Mouse (Mus musculus): ENCODE measurements around the gene Atp6v0b.
A peak's percentile ranks its signal among the peaks of the same experiment; 100 is the strongest.

The Atp6v0b gene

DNA sequence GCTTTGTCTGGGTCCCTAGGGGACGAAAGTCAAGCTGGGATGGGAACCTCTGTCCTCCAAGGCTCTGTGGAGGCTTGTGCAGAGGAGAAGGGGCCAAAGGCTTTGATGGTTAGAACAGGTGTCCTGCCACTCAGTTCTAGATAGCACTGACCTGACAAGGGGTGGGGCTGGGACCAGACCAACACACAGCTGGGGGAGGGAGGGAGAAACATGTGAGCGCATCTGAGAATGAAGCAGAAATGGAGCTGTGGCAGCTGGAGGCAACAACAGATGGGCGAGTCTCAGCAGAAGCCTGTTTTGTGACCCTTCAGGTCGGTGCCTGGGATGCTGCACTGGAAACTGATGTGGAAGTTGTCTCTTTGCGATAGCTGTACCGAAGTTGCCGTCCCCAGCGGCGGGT is 17.8 kb downstream of the Atp6v0b start:
- DNase-seq = no peak

DNA sequence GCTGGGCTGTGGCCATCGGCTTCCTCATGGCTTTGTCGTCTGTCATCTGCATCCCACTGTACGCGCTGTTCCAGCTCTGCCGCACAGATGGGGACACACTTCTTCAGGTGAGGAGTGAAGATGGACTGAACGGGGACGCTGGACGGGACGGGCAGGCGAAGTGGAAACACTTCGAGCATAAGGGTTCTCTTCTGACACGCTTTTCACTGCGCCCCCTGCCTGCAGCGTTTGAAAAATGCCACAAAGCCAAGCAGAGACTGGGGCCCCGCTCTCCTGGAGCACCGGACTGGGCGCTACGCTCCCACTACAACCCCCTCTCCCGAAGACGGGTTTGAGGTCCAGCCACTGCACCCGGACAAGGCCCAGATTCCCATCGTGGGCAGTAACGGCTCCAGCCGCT is 19.3 kb downstream of the Atp6v0b start:
- no peak for DNase-seq

DNA sequence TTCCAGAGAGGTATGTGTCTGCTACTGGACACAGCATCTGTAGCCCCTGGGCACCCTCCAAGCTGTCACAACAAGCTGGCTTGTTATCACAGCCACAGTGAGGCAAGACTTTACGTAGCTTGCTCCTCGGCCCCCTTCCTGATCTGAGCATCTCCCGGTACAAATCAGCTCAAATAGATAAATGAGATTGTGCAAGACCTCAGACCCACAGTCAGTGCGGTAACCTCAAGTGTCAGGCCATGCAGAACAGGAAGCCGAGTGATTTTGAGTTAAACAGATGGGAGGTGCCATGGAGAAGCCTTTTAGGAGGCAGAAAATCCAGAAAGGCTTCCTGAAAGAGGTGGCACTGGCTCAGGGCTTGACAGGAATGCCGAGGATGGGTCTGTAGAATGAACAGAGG is 20.1 kb downstream of the Atp6v0b start:
- no peak for DNase-seq

DNA sequence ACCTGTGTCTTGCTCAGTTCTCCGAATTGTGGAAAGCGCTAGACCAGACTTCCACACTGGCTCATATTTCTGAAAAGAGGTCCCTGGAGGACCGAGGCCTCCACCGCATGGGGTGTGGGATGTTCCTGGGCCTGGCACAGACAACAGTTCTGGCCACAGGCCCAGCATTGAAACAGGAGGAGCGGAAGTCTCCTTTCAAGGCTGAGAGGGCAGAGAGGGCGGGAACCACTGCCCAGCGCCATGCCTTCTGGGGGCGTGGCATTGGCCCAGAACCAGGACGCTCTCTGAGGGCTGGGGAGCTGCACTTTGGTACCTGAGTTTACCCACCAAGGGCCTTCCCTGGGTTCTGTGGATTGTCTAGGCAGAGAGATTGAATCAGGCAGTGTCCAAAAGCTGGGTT is 21.1 kb downstream of the Atp6v0b start:
- DNase-seq = no peak

DNA sequence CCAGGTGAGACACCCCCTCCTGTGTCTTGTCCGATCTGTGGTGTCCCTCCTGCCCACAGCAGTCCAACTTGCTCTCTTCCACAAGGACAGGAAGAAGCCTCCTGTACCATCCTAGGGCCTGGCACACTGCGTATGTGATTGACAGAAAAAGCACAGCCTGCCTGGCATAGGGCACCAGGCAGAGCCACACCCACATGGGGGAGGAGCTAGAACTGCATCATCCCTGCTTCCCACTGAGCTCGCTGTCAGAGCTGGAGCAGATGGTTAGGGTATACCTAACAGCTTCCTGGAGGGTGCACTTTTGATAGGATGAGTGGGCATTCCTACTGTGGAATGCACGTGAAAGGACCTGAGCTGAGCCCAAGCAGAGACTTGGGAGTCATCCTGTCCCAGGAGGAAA is 24.3 kb downstream of the Atp6v0b start:
- DNase-seq = no peak

DNA sequence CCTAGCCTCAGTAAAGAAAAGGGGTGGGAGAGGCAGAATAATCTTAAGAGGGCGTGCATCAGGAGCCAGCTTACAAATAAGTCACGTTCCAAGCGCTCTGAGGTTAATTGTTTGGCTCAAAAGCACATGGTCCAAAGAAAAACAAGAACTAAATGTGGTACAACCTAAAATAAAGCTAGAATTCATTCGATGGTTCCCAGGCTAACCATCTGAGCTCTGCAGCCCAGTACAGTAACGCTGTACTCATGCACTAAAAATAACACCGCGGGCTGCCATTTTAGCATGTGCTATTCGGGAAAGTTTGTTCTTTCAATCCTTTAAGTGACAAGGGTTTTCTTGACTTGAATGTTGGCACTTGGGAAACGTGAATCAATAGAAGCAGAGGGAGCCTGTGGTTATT is 26.6 kb downstream of the Atp6v0b start:
- DNase-seq = no peak

DNA sequence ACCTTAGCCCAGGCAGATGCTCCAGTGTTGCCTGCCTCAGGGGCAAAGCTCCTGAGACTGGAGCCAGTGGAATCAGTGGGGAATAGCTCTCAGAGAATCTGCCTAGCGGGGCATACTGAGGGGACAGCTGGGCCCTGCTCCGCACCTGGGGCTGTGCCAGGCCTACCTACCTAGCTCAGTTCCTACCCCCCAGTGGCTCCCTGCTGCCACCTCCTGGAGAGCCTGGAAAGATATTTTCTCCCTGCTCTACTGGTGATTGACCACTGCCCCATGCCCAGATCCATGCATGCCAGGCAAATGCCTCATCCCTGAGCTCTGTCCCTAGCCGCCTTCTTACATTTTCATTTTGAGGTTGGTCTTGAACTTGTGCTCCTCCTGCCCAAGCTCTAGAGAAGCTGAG is 28.3 kb downstream of the Atp6v0b start:
- DNase-seq = peak; percentile 70

DNA sequence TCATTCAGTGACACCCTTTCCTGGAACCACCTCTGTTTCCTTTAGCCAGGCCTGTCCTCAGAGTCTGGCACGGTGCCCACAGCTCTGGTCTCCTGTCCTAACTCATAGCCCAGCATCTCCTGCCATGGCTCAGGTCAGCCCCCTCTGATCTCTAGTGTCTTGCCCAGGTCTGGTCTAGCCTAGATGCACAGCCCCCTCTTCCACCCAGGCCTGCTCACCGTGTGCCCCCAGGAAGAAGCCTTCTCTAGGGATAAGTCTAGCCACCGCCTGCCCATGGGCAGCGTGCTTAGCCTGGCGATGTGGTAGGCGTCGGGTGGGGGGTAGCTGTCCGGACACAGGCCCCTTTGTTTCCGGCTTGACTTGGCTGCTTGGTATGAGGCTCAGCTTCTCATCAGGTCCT is 32.0 kb downstream of the Atp6v0b start:
- peak; percentile 51 for DNase-seq

DNA sequence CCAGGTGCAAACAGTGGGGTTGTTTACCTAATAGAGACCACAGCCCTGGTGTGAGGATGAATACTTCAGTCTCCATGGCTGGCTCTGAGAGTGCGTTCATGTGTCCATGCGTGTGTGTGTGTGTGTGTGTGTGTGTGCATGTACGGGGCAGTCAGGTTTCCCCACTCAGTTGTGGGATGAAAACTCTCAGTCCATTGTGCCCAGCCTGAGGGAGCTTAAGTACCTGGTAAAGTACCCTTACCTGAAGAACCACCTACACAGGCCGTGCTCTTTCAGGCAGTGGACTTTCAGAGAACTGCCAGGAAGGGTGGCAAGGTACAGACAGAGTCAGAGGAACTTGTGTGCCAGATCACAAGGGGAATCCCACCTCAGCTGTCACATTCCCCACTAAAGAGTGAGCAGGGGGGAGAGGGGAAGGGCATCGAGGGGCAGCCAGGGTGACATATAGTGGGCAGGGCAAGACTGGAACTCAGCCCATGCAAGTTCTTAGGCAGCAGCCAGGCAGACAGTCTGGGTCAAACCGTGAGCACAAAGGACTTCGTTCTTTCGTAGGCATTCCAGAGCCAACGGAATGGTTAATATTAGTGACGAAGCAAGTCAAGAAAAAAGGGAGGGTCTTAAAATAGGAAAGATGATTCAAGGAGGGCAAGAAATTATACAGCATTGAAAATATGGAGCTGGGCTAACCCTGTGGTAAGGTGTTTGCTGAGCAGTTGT is 34.8 kb downstream of the Atp6v0b start:
- DNase-seq = no peak

DNA sequence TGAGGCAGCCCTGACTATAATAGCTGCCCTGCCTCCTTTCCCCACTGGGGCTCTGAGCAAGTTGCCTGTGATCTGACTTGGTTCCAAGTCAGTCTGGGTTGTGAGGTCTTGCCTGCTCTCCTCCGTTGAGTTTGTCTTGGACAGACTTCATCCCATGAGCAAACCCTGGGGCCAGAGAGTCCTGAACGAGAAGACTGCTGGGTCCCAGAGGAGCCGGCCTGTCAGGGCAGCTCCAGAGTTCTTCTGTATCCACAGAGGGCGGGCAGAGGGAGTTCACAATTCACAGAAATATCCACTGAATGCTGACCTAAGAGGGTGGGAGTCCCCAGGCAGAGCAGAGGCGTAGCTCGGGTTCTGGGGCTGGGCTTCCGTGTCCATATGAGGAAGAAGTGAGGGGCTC is 36.3 kb downstream of the Atp6v0b start:
- no peak for DNase-seq

DNA sequence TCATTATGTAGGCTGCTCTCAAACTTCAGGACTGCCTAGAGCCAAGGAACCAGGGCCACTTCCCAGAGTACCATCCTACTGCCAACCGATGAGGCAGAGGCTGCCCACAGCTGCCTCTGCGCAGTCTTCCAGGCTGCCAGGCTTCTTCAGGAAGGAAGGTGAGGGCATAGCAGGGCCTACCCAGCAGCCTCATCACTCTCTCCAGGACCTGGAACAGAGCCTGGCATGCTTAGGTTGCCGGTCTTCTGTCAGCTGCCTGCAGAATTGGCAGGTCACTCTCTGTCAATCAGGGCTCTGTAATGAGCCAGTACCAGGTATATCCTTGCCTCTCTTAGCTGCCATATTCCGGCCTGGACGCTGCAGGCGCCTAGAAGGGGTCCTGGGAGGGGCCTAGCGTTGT is 37.0 kb downstream of the Atp6v0b start:
- DNase-seq = peak; percentile 49

DNA sequence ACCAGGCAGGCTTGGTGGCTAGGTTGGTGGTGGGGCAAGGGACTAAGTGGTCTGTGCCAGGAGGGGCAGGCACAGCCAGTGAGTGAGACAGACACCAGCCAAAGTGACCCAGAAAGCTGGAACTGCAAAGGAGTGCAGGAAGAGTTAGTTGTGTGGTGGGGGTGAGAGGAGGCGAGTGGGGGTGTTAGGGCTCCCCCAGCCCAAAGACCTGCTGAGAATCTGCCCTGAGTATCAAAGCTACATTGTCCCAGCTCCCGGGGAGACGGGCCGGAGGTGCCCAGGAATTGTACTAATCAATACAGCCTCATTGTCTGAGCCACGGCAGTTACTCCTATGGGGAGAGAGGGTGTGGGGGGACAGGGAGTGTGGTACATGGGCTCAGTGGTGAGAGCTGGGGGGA is 37.6 kb downstream of the Atp6v0b start:
- DNase-seq = peak; percentile 47

DNA sequence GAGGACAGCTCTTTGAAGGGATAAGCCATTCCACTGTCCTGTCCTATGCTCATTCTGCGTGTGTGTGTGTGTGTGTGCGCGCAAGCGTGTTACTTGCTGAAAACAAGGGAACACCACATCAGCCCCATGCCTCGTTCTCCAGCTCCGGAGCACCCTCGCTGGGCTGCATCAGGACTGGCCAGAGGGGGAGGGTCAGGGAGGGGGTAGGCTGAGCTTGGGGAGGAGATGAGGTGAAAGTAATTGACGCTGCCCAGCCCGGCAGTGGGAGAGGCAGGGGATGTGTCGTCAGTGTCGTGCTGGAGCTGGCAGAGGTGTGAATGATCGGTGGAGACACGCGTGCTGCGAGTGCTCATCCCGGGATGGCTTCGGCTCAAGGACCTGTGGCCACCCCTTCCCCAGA is 38.1 kb downstream of the Atp6v0b start:
- no peak for DNase-seq

DNA sequence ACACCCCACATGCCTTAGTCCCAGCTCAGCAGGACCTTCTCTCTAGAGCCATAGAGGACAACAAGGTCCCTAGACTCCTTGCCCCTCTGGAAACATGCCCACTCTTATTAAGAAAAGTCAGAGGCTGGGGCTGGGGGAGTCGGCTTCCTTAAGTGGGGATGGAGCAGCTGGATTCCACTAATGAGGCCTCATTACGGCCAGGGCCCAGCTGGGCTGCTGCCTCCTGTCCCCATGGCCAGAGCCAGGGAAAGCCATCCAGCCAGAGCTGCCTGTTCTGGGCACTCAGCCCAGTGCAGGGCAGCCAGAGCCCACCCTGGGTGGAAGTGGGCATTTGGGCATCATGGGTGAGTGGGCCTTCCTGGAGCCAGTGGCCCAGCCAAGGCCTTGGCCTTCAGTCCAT is 40.1 kb downstream of the Atp6v0b start:
- peak; percentile 53 for DNase-seq

DNA sequence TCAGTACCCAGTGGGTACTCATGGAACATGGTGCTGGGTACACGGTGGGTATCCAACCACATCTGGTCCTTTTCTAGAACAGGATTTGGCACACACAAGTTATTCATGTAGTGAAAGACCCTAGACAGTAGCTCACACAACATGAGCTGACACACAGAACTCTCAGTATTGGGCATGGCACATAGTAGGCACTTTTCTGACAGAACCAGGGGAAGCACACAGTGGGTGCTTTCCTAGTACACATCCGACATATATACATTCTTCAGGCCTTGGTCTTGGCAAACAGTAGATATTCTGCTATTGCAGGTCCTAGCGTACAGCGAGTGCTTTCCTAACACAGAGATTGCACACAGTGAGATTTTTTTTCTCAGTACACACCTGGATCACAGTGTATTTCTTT is 40.9 kb downstream of the Atp6v0b start:
- DNase-seq = no peak

DNA sequence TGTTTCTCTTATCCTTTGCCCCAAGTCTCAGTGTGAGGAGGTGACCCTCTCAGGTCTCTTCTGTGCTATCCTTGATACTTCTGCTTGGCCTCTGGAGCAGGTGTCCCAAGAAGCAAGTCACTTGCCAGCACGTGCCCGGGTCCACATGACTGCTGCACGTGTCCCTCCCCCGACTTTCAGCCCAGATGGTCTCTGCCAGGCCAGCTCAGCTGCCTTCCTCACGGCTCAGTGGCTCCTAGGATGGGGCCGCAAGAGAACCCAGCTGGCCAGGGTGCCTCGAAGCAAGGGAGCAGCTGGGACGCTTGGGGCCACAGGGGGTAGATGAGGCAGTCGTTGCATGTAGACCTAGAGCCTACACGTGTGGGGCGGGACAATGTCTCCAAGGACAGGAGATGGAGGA is 41.8 kb downstream of the Atp6v0b start:
- no peak for DNase-seq

DNA sequence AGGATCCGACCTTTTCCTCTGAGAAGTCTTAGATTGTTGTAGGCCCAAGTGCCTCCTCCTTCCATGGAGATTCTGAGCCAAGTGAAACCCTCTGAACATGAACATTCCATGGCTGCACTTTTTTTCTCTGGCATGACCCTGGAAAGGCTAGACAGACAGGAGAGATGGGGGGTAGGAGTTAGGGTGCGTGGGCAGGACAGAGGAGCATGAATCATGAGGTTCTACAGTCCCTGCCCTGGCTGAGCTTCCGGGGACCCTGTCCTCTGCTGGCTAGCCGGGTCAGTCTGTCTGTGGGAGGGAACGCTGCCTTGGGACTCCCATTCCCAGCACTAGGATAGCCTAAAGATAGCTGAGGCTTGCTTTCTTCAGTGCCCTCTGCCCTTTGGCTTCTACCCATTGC is 42.7 kb downstream of the Atp6v0b start:
- DNase-seq = no peak

DNA sequence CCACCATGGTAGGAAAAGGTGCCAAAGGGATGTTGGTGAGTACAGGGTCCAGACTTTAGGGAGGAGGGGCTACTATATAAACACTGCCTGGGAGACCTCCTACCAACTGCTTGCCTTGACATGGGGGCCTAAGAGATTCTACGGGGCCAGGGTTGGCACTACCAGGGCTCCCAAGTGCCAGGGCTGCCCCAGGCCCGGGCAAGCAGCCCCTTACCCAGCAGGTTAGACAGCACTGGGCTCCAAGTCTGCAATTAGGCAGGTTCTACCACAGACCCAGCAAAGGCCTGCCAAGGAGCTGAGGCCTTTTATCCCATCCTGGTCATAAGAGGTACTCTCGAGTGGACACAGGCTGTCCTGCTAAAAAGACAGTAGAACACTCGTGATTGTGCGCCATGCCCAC is 44.0 kb downstream of the Atp6v0b start:
- no peak for DNase-seq

DNA sequence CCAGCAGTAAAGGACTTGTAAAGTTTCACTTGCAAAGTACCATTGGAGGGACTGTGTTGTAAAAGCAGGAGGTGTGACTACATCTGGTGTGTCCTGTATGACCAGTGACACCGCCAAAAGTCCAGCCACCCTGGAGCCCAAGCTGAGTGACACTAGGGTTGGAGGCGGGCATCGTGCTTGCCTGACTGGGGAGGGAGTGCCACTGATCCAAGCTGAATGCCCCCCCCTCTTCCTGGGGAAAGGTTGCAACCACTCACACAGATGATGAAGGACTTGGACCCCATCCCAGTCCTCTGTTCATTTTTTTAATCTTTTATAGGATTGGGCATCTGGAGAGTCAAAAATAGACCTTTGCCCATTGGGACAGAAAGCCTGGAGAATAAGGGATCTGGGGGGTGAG is 45.6 kb downstream of the Atp6v0b start:
- no peak for DNase-seq

DNA sequence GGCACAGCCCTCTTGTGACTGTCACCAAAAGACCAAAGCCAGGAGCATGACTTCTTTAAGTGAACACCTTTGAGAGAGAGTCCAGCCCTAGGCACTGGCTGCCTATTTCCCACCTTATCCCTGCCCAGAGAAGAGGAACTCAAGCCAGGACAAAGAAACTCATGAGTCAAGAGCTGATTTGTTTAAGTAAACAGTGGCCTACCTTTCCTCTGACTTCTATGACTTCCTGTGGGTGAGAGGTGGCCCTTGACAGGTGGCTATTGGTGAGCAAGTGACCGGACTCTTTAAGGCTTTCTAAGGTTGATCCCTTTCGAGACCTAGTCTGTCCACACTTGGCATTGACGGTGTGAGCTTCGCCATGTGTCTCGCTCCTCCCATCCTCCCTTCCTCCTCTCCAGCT is 46.3 kb downstream of the Atp6v0b start:
- no peak for DNase-seq

DNA sequence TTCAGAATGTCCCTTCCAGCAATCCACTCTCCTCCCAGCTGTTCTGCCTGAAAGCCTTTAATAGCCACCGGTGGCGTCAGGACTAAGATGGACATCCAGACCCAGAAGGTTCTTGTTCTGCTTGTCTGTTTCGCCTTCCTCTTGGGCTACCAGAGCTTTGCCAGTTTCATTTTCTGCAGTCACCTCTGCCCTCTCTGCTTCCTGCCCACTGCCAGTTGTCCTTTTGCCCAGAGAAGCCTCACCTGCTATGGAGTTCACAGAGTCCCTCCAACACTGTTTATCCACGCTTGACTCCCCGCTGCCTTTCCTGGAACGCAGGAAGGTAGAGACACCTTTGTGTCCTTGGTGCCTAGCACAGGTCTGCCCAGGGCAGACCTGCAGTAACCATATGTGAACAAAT is 47.8 kb downstream of the Atp6v0b start:
- DNase-seq = no peak

DNA sequence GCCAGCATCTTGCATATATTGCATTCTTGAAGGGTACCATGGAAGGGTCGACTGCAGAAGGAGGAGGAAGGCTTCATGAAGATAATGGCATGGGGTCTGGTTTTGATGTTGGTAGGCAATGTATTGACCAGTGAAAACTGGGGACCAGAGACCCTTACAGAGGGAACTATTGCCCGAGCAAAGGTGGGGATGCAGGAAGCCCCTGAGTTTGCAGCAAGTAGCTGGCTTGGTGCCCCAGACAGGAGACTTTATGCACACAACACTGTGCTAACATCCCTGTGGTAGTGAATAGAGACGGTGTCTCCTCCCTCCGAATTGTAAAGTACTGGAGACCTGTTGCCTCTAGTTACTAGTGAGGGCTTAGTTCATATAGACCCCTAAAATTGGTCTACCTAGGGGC is 49.9 kb downstream of the Atp6v0b start:
- peak; percentile 50 for DNase-seq

DNA sequence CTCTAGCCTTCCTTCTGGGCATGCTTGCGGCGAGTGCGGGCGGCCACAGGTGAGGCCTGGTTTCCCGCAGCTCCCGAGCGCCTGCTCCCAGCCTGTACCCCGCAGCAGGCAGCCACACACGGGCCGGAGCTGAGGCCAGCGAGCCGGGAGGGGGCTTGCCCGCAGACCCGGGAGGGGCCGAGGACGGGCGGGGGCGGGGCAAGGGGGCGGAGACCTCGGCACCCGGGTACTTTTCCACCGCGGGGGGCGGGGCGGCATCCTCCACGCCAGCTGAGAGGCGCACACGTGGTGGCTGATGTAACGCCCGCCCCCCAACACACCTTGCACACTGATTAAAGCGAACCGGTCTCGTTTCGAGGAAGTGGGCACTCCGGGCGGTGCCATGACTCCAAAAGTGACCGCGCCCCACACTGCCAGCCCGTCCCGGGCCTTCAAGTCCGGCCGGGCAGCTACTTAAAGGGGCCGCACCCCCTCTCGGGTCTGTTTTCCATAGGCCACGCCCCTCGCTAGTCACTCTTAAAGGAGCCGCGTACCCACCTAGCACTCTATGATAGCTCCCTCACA is 50.8 kb downstream of the Atp6v0b start:
- DNase-seq = peak; percentile 90

DNA sequence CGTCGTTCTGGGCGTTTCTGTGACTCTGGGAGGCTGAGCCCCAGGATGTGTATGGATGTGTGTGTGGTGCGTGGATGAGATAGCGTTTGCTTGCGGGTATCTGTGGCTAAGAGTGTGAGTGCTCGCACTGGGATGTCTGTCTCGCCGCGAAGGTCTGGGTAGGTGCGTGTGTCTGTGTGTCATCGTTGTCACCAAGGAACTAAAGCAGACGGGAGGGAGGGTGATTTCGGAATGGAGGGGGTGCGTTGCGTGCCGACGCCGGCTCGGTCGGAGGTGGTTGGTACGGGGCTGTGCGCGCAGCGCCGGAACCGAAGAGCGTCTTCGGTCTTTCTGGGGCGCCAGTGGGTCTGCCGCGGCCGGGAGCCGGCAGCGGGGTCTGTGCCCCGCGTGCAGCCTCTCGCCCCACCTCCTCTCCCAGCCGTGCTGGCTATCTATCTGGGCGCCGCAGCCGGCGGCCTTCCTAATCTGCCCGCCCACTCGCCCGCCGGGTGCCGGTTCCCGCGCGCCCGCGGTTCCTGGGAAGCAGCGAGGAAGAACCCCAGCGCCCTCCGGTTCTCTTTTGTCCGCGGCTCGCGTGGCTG is 51.5 kb downstream of the Atp6v0b start:
- DNase-seq = peak; percentile 64

All from cerebellum, adult 9-11 months (tissue).